Mouse (Mus musculus): Measurements from ENCODE around the gene Gm6793.

The Gm6793 gene

GRCm38 (mm10) chr8:112014936-112015335 is at the start of gene Gm6793:
Gm6793 (minus strand) TSS chr8:112015036.
- no peak for DNase-seq (ENCODE audit: low spot score)

DNA sequence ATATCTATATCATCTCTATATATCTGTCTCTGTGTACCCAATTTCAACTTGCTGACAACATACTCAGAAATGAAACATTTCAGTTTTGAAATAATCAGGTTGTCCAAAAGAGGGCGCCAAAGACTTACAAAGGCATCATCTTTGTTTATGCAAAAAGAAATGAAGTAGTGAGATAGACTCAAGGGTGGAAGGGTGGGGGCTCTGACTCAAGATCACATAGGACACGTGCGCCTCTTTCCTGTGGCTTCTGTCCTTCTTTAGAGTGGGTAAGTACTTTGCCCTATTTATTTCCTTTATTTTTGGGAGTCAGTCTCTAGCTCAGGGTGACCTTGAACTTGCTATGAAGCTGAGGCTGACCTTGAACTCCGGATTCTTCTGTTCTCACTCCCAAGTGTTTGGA is 46.5 kb upstream of the Gm6793 start:
- DNase-seq (ENCODE audit: low spot score), result peak; percentile 15

DNA sequence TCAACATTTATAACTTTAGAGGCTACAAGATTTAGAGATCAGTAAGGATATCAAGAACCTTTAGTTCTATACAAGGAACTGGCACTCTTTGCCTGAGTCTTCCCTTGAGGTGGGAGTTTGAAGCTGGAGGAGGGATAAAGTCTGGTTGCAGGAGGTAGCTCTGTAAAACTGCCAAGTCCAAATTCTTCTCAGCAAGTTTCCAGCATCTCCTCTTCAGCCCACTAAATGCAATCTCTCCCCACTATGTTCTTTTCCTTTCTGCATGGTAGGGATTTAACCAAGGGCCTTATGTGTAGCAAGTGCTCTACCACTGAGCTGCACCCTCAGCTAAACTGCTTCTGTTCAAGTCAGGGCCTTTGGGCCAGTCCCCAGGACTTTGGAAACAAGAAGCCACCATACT is 39.6 kb upstream of the Gm6793 start:
- no peak for DNase-seq (ENCODE audit: low spot score)

DNA sequence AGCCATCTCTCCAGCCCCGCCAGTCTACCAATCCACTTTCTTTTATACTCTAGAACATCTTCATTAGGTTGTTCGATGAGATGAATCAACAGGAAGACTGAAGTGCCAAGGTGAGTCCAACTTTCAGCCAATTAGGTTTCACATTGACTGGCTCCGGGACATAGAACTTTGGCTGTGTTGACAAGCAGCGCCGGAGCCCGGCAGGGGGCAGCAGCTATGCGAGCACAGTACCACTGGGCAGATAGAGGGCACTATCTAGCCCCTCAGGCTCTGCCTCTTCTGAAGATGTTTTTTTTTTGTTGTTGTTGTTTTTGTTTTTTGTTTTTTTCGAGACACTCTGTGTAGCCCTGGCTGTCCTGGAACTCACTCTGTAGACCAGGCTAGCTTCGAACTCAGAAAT is 36.7 kb upstream of the Gm6793 start:
- no peak for DNase-seq (ENCODE audit: low spot score)

DNA sequence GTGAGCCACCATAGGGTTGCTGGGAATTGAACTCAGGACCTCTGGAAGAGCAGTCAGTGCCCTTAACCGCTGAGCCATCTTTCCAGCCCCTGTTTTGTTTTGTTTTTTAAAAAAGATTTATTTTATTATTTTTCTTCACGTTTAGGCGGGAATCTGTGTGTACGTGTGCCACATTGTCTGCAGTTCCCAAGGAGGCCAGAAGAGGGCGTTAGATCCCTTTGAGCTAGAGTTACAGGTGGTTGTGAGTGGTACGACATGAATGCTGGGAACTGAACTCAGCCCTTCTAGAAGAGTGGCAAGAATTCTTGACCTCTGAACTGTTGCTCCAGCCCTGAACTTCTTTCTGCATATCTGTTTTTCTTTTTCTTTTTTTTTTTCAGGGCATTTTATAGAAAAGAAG is 35.1 kb upstream of the Gm6793 start:
- no peak for DNase-seq (ENCODE audit: low spot score)

GRCm38 (mm10) chr8:112048293-112048692 is 33.5 kb upstream of the Gm6793 start:
- DNase-seq (ENCODE audit: low spot score), result no peak

- DNase-seq (ENCODE audit: low spot score), result peak; percentile 59
Observed at GRCm38 (mm10) chr8:112045896-112046295, 31.1 kb upstream of the Gm6793 start.

DNA sequence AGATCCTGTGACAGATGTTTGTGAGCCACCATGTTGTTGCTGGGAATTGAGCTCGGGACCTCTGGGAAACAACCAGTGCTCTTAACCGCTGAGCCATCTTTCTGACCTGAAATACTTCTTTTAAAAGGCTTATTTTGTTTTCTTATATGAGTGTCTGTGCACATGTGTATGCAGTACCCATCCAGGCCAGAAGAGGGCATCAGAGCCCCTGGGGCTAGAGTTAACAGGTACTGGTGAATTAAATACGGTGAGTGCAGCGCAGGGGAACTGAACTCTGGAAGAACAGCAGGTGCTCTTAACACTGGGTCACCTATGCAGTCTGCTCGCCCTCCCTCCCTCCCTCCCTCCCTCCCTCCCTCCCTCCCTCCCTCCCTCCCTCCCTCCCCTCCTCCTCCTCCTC is 30.3 kb upstream of the Gm6793 start:
- no peak for DNase-seq (ENCODE audit: low spot score)

DNA sequence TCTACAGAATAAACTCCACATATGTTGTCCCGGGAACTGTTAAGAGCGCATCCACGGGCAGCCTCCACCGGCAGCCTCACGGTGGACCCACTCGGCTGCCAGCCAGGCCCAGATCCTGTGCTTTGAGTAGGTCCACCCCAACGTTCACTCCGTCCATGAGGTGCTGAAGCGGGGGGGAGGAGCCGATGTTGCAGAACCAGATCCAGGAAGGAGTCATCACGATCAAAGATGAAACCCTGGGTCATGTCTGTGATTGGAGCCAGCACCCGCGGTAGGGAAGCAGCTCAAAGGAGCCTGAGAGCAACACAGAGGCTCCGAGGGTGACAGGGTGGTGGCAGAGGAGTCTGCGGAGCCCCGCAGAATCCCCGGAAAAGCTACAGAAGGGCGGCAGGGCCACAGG is 22.7 kb upstream of the Gm6793 start:
- no peak for DNase-seq (ENCODE audit: low spot score)

DNA sequence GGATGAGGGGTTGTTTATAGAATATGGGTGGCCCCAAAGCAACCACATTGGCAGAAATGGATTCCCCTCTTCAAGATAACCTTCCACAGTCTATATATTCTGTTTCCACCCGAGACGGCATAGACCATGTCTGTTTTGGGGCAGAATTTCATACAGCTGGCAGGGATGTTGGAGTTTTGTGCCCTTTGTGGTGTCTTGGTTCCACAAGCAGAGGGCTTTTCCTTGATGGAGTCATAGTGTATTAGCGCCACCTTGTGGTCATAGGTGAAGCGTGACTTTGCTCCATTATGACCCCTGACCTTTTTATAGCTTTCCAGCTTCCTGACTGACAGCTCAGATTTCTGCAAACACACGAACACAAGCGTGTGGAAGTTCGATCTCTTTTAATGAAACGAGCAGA is 19.8 kb upstream of the Gm6793 start:
- peak; percentile 28 for DNase-seq (ENCODE audit: low spot score)

- no peak for DNase-seq (ENCODE audit: low spot score)
Observed at GRCm38 (mm10) chr8:112033071-112033470, 18.2 kb upstream of the Gm6793 start.

DNA sequence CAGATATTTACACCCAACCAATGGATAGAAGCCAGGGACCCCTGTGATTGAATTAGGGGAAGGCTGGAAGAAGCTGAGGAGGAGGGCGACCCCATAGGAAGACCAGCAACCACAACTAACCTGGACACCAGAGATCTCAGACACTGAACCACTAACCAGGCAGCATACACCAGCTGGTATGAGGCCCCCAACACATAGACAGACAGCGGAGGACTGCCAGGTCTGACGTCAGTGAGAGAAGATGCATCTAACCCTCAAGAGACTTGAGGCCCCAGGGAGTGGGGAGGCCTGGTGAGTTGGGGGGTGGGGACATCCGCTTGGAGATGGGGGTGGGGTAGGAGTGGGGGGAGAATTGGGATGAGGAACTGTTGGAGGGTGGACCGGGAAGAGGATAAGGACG is 15.8 kb upstream of the Gm6793 start:
- no peak for DNase-seq (ENCODE audit: low spot score)

DNA sequence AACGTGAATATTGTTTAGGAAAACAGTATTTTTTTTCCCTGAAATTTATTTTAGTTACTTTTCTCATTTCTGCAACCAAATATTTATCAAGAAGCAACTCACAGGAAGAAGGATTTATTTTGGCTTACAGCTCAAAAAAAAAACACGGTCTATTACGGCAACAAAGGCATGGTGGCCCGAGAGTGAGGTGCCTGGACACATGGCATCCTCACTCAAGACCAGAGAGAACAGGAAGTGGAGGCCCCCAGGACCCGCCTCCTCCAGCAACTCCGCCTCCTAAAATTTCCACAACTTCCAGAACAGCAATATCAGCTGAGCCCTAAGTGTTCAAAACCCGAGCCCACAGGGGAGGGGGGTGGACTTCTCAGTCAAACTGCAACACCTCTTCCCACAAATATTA is 14.6 kb upstream of the Gm6793 start:
- no peak for DNase-seq (ENCODE audit: low spot score)

GRCm38 (mm10) chr8:112011816-112012242 is 3.0 kb downstream of the Gm6793 start:
- peak; percentile 62 for DNase-seq (ENCODE audit: low spot score)

DNA sequence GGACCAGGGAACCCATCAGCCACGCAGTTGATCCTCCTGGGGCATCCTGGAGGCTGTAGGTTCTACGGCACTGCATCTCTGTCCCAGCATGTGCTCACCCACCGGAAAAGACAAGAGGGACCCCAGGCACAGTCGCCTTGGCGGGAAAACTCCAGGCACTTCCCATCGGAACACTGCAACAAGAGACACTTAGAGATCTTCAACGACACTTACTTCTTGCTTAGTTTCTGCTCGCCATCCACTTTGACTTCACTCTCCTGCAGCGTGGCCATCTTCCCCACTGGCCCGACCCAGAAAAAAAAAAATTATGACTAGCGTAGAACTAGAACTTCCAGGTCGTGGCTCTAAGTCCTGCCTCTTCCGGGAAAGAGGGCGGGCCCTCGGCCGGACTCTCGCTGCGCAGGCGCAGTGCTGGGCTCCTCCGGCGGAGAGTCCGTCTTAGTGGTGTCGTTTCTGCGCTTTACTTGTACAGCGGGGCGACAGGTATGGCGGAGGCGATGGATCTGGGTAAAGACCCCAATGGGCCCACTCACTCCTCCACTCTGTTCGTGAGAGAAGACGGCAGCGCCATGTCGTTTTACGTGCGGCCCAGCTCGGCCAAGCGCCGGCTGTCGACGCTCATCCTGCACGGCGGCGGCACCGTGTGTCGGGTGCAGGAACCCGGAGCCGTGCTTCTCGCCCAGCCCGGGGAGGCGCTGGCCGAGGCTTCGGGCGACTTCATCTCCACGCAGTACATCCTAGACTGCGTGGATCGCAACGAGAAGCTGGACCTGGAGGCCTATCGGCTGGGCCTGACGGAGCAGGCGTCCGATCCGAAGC is 3.6 kb downstream of the Gm6793 start, which contains the start of the genes Kars and Terf2ip:
Gene Kars (minus strand): TSS at position 327 of the 819 bp plus-strand sequence.
Gene Terf2ip (plus strand): TSS at position 402 of the 819 bp plus-strand sequence.
- peak; percentile 96 for DNase-seq (ENCODE audit: low spot score)

- DNase-seq (ENCODE audit: low spot score), result no peak
Observed at GRCm38 (mm10) chr8:112009558-112009957, 5.3 kb downstream of the Gm6793 start.

DNA sequence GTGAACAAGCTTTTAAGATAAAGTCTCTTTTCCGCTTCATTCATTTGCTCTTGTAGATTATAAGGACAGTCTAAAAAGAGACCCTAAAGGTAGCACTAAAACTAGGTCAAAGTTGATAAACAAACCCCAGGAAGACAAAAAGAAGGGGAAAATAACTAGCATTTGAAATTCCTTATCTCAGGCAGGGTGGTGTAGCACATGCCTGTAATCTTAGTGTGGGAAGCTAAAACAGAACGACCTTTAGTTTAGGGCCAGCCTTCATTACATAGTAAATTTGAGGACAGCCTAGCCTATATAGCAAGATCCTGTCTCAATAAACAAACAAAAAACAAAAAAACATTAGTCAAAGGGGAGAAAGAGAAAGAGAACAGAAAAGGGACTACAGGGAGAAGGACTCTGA is 7.2 kb downstream of the Gm6793 start:
- no peak for DNase-seq (ENCODE audit: low spot score)

- DNase-seq (ENCODE audit: low spot score), result no peak
Observed at GRCm38 (mm10) chr8:112005601-112006000, 9.2 kb downstream of the Gm6793 start.

GRCm38 (mm10) chr8:112004754-112005153 is 10.1 kb downstream of the Gm6793 start:
- peak; percentile 22 for DNase-seq (ENCODE audit: low spot score)

DNA sequence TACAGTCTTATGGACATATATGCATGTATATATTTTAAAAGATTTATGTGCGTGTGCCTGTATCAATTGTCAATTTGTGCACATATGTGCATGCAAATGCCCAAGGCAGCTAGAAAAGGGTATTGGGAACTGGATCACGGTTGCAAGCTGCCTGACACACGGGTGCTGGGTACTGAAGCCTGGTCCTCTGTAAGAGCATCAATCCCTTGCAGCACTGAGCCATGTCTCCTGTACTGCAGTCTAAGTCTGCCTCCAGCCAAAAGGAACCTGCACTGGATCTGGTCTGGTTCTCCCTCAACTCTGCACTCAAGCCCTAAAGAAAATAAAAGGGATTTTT is 22.2 kb downstream of the Gm6793 start:
- DNase-seq (ENCODE audit: low spot score), result no peak

DNA sequence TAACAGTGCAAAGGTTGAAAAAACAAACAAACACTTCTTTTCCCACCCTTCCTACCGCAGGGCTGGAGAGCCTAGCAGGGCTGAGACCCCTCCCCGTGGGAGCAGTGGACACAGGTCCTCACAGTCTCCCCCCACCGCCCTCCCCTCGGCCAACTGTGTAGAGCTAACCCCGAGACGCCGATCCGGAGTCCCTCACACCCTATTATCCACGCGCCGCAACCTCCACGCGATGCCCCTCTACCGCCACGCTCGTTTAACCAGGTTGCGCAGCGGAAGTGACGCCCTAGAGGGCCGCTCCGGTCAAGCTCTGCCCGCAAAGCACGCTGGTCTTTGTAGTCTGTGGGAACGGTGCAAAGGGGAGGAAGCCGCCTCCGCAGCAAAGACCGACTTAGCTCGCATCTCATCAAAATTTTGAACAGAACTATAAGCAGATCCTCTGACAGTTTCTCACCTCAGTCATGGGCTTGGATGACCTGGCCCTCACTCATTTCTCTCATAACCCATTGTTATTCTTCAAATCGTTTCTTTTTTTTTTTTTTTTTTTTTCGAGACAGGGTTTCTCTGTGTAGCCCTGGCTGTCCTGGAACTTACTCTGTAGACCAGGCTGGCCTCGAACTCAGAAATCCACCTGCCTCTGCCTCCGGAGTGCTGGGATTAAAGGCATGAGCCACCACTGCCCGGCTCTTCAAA is 22.7 kb downstream of the Gm6793 start, which contains the start of gene Adat1:
Gene Adat1 (minus strand): TSS at position 290 of the 690 bp plus-strand sequence.
- DNase-seq (ENCODE audit: low spot score), result peak; percentile 90

- DNase-seq (ENCODE audit: low spot score), result no peak
Observed at GRCm38 (mm10) chr8:111991278-111991677, 23.6 kb downstream of the Gm6793 start.

DNA sequence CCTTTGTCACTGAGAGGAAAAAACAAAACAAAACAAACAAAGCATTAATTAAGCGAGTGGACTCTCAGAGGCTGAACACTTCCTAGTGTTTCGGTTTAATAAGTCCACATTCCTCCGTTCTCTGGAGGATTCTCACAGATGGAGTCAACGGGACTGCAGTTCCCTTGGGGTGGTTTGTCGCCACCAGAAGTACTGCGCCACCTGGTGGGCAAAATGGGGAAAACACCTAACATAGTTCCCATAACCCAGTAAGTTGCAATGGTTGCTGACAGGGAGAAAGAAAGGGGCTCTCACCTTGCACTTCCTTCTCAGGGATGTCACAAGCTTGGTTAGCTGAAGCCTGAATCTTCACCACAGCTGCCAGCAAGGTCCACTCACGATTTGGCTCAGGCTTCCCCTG is 24.9 kb downstream of the Gm6793 start:
- peak; percentile 74 for DNase-seq (ENCODE audit: low spot score)
